Mouse (Mus musculus): Measurements from ENCODE around the gene Snrpa. TPM values are rescaled to one million over a fixed set of nuclear protein-coding genes. Genes with fewer than 3 reads are reported as not detected.

Snrpa gene
- polyA plus RNA-seq, 1 experiment from 2014 or later: 160 TPM

- Histone ChIP-seq H3K4me2 (ENCODE audit: low read length) (peak overlapping the region; percentile 48), H3K9me3 (replicated peaks; ENCODE audit: low read length) (no peaks in the 10 kb centered on the region), H3K27me3 (ENCODE audit: insufficient read depth, low read length) (no peaks in the 10 kb centered on the region), H3K9ac (ENCODE audit: low read depth, low read length) (peak overlapping the region; percentile 71), H3K27ac (peak overlapping the region; percentile 95), H3K4me1 (replicated peaks; ENCODE audit: insufficient read depth, low read length) (0 out of 2 replicates have a peak, but pooled peaks cover 4% of the 10 kb centered on the region), H3K4me3 (replicated peaks; ENCODE audit: low read depth, low read length) (peak overlapping the region; percentile 78), H3K36me3 (ENCODE audit: insufficient read depth, low read length) (0 out of 2 replicates have a peak, but pooled peaks cover 4% of the 10 kb centered on the region)
- DNase-seq (ENCODE audit: low spot score): no peak
- ATAC-seq (replicated peaks; ENCODE audit: low FRiP score, low read depth): peak; percentile 8
- 16% methylated on average over 4 of the region's 4 CpGs for WGBS
- TF ChIP-seq CTCF (IDR thresholded peaks at IDR 0.05; ENCODE audit: low read depth): no peak
Observed at GRCm38 (mm10) chr7:27177942-27178323, 18.1 kb downstream of the Snrpa start.

- DNase-seq (ENCODE audit: low spot score) (no peak), ATAC-seq (replicated peaks; ENCODE audit: low FRiP score, low read depth) (no peak)
- no peak for TF ChIP-seq CTCF (IDR thresholded peaks at IDR 0.05; ENCODE audit: low read depth)
- Histone ChIP-seq H3K27me3 (ENCODE audit: insufficient read depth, low read length) (no peaks in the 10 kb centered on the region), H3K9me3 (replicated peaks; ENCODE audit: low read length) (no peaks in the 10 kb centered on the region), H3K27ac (no peak overlapping the region), H3K36me3 (ENCODE audit: insufficient read depth, low read length) (peaks cover 22% of the 10 kb centered on the region; the same call in 1 of the 2 replicates), H3K4me3 (replicated peaks; ENCODE audit: low read depth, low read length) (no peak overlapping the region), H3K4me2 (ENCODE audit: low read length) (no peak overlapping the region), H3K4me1 (replicated peaks; ENCODE audit: insufficient read depth, low read length) (0 out of 2 replicates have a peak, but pooled peaks cover 4% of the 10 kb centered on the region), H3K9ac (ENCODE audit: low read depth, low read length) (no peak overlapping the region)
- 92% methylated on average over 7 of the region's 7 CpGs for WGBS
Observed at GRCm38 (mm10) chr7:27174896-27175295, 21.2 kb downstream of the Snrpa start.

- H3K4me1 ChIP-seq (replicated peaks; ENCODE audit: insufficient read depth, low read length): 0 out of 2 replicates have a peak, but pooled peaks cover 4% of the 10 kb centered on the region
- no peaks in the 10 kb centered on the region for H3K9me3 ChIP-seq (replicated peaks; ENCODE audit: low read length)
- no peak overlapping the region for H3K27ac ChIP-seq
- H3K9ac ChIP-seq (ENCODE audit: low read depth, low read length): no peak overlapping the region
- no peaks in the 10 kb centered on the region for H3K27me3 ChIP-seq (ENCODE audit: insufficient read depth, low read length)
- no peak overlapping the region for H3K4me2 ChIP-seq (ENCODE audit: low read length)
- no peak for ATAC-seq (replicated peaks; ENCODE audit: low FRiP score, low read depth)
- H3K36me3 ChIP-seq (ENCODE audit: insufficient read depth, low read length): peaks cover 22% of the 10 kb centered on the region; the same call in 1 of the 2 replicates
- no peak for TF ChIP-seq CTCF (IDR thresholded peaks at IDR 0.05; ENCODE audit: low read depth)
- no peak for DNase-seq (ENCODE audit: low spot score)
- 85% methylated on average over 15 of the region's 15 CpGs for WGBS
- H3K4me3 ChIP-seq (replicated peaks; ENCODE audit: low read depth, low read length): no peak overlapping the region
Observed at GRCm38 (mm10) chr7:27174496-27174895, 21.6 kb downstream of the Snrpa start.

- DNase-seq (ENCODE audit: low spot score) (no peak), ATAC-seq (replicated peaks; ENCODE audit: low FRiP score, low read depth) (no peak)
- H3K4me3 ChIP-seq (replicated peaks; ENCODE audit: low read depth, low read length): no peak overlapping the region
- H3K4me2 ChIP-seq (ENCODE audit: low read length): no peak overlapping the region
- H3K9ac ChIP-seq (ENCODE audit: low read depth, low read length): no peak overlapping the region
- H3K9me3 ChIP-seq (replicated peaks; ENCODE audit: low read length): no peaks in the 10 kb centered on the region
- H3K27ac ChIP-seq: no peak overlapping the region
- H3K4me1 ChIP-seq (replicated peaks; ENCODE audit: insufficient read depth, low read length): 0 out of 2 replicates have a peak, but pooled peaks cover 4% of the 10 kb centered on the region
- H3K36me3 ChIP-seq (ENCODE audit: insufficient read depth, low read length): peaks cover 22% of the 10 kb centered on the region; the same call in 1 of the 2 replicates
- no peaks in the 10 kb centered on the region for H3K27me3 ChIP-seq (ENCODE audit: insufficient read depth, low read length)
- WGBS: 92% methylated on average over 3 of the region's 3 CpGs
- TF ChIP-seq CTCF (IDR thresholded peaks at IDR 0.05; ENCODE audit: low read depth): no peak
Observed at GRCm38 (mm10) chr7:27170981-27171380, 25.1 kb downstream of the Snrpa start.

GRCm38 (mm10) chr7:27168371-27168770 is 27.7 kb downstream of the Snrpa start:
- Histone ChIP-seq H3K9ac (ENCODE audit: low read depth, low read length) (no peak overlapping the region), H3K36me3 (ENCODE audit: insufficient read depth, low read length) (peaks cover 25% of the 10 kb centered on the region; the same call in 1 of the 2 replicates), H3K4me2 (ENCODE audit: low read length) (no peak overlapping the region), H3K4me3 (replicated peaks; ENCODE audit: low read depth, low read length) (no peak overlapping the region), H3K27ac (peak overlapping the region; percentile 42; the same call in 1 of the 2 replicates), H3K4me1 (replicated peaks; ENCODE audit: insufficient read depth, low read length) (peaks cover 24% of the 10 kb centered on the region; the same call in 1 of the 2 replicates), H3K9me3 (replicated peaks; ENCODE audit: low read length) (no peaks in the 10 kb centered on the region), H3K27me3 (ENCODE audit: insufficient read depth, low read length) (no peaks in the 10 kb centered on the region)
- ATAC-seq (replicated peaks; ENCODE audit: low FRiP score, low read depth) (no peak), DNase-seq (ENCODE audit: low spot score) (no peak)
- WGBS: 78% methylated on average over 5 of the region's 5 CpGs
- TF ChIP-seq CTCF (IDR thresholded peaks at IDR 0.05; ENCODE audit: low read depth): no peak

GRCm38 (mm10) chr7:27167475-27168094 is 28.5 kb downstream of the Snrpa start:
- H3K9me3 ChIP-seq (replicated peaks; ENCODE audit: low read length): no peaks in the 10 kb centered on the region
- peak overlapping the region; percentile 93 for H3K27ac ChIP-seq
- no peak for ATAC-seq (replicated peaks; ENCODE audit: low FRiP score, low read depth)
- WGBS: 65% methylated on average over 11 of the region's 11 CpGs
- no peak for TF ChIP-seq CTCF (IDR thresholded peaks at IDR 0.05; ENCODE audit: low read depth)
- peak overlapping the region; percentile 62 for H3K4me3 ChIP-seq (replicated peaks; ENCODE audit: low read depth, low read length)
- H3K27me3 ChIP-seq (ENCODE audit: insufficient read depth, low read length): no peaks in the 10 kb centered on the region
- H3K9ac ChIP-seq (ENCODE audit: low read depth, low read length): peak overlapping the region; percentile 69; the same call in 1 of the 2 replicates
- H3K4me2 ChIP-seq (ENCODE audit: low read length): peak overlapping the region; percentile 66
- DNase-seq (ENCODE audit: low spot score): no peak
- H3K4me1 ChIP-seq (replicated peaks; ENCODE audit: insufficient read depth, low read length): peaks cover 27% of the 10 kb centered on the region; the same call in 1 of the 2 replicates
- H3K36me3 ChIP-seq (ENCODE audit: insufficient read depth, low read length): peaks cover 19% of the 10 kb centered on the region; the same call in 1 of the 2 replicates

Measured in kidney, postnatal 0 days (tissue).